Mouse (Mus musculus) adrenal gland (tissue): ENCODE data around the gene Prkce.

ENCODE experiments used
- intact Hi-C: fragments of 180-260 bp; cut with DNase I; formaldehyde crosslinking; loops from one replicate; pipeline ENCODE4 v1.15.1; 2025

The Prkce gene

GRCm38 (mm10) chr17:86286747-86287271 is 119.2 kb downstream of the Prkce start:
- intact Hi-C loops = no loop called here

DNA sequence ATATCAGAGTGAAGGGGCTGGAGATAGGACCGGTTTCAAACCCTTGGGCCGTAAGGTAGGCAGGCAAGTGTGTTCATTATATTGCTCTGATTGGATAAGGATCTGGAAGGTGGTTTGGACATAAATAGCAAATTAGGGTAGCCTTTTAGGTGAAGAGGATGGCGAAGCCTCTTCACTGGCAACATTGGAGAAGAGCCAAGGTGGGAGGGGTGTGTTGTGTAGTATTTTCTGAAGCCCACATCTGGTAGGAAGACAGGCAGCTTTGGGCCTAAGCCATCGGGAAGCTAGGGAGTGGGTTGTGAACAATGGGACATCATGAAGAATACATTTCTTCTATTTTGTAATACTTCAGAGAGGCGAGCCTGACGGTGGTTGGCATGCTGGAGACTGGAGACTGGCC is 125.1 kb downstream of the Prkce start:
- intact Hi-C loops = loop anchor here (2.0 to 5.0 kb wide), 2 partner anchors 130 to 155 kb away; no protein-coding TSS in a partner anchor

DNA sequence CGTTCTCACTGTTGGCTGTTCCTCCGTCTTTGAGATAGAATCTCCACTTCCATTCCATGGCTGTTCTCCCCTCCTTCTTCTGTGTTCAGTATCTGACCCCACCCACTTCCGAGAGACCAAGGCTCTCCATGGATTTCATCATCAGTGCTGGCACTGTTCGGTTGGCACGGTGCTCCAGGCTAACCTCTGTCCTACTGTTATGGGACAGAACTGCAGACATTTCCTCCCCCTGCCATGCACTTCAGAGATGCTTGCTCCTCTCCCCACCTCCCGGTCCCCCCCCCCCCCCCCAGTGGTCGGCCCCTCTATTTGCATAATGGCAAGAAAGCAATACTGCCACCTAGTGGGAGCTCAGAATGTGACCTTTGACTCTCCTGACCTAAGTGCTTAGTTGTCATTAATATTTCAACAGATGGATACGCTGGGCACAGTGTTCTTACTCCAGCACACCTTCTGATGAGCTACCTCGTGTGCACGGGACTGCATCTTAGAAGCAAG is 125.7 kb downstream of the Prkce start:
- intact Hi-C loops = loop anchor here (2.0 to 5.0 kb wide), 2 partner anchors 130 to 154 kb away; no protein-coding TSS in a partner anchor

GRCm38 (mm10) chr17:86299576-86299975 is 132.0 kb downstream of the Prkce start:
- intact Hi-C loops = no loop called here

DNA sequence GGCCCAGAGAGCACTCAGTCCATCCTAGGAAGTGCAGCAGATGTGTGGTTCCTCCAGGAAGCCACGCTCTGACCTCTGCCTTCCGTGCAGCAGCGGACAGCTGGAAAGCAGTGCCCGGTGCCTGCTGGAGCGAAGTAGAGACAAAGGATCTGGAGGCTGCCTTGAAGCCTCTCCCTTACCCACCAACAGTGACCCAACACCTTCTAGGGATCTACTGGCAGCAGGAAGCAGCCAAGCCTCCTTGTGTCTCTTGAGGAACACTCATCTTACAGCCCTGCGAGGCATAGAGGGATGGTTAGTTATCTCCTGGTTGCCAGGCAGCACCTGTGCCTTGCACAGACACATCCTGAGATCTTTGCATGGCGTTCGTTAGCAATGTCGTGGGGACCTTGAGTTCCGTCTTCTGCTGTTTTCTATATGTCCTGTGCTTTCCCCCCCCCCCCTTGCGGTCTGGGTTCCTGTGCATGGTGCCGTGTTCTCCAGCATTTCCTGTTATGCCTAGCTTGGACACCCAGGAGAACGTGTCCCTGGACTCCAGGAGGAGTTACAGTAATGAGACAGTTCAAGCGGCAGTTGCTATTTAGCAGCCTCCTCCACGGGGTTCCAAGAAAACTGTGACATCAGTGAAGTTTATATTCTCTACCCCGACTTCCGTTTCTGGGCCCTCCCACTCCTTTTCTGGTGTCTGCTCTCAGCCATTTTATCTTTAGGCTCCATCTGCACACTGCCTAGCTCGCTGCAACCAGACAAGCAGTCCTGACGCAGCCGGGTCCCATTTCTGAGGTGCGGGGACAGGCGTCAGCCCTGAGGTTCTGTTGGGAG is 133.4 kb downstream of the Prkce start:
- intact Hi-C loops = no loop called here

DNA sequence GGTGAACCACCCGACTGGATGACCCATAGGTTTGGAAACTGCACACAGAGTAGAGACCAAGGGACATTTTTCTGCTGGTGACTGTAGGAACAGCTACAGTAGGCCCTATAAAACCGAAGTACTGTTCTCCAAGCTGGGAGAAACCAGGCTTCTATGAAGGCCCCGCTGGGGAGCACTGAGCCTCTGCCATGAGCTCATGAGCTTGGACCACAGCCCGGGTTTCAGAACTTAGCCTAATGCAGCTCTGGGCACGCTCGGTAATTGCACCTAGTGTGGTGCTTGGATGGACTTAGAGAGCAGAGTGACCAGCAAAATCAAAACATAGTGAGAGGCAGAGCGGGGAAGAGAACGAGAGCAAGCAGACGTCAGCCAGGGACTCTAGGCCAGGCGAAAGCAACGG is 134.7 kb downstream of the Prkce start:
- intact Hi-C loops = no loop called here

GRCm38 (mm10) chr17:86302861-86303331 is 135.3 kb downstream of the Prkce start:
- intact Hi-C loops = no loop called here

GRCm38 (mm10) chr17:86303401-86304243 is 136.0 kb downstream of the Prkce start:
- intact Hi-C loops = no loop called here

GRCm38 (mm10) chr17:86304923-86305630 is 137.5 kb downstream of the Prkce start:
- intact Hi-C loops = no loop called here

GRCm38 (mm10) chr17:86306161-86306560 is 138.6 kb downstream of the Prkce start:
- intact Hi-C loops = no loop called here

GRCm38 (mm10) chr17:86313413-86314139 is 146.0 kb downstream of the Prkce start:
- intact Hi-C loops = no loop called here

DNA sequence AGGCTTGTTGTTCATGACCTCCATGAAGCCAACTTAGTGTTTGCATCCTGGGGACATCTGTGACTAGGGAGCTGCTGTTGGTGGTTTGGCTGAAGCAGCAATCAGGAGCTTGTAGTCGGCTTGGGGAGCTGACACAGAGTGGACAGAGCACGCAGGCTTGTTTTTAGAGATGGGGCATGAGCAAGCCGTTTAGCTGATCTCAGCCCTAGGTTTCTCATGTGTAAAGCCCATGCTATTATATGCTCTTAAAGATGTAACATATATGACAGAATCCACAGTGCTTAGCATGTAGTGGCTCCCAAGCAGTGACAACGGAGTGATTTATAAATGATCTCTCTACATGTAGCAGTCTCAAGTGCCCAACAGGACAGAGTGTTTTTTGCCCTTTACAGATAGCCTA is 148.3 kb downstream of the Prkce start:
- intact Hi-C loops = no loop called here

- intact Hi-C loops = no loop called here
Observed at GRCm38 (mm10) chr17:86316771-86317170, 149.2 kb downstream of the Prkce start.

- intact Hi-C loops = no loop called here
Observed at GRCm38 (mm10) chr17:86317197-86317596, 149.6 kb downstream of the Prkce start.

GRCm38 (mm10) chr17:86319967-86320602 is 152.5 kb downstream of the Prkce start:
- intact Hi-C loops = loop anchor here (10.0 kb wide), 1 partner anchor 1335 kb away; no protein-coding TSS in a partner anchor

- intact Hi-C loops = loop anchor here (10.0 kb wide), 1 partner anchor 1332 kb away; no protein-coding TSS in a partner anchor
Observed at GRCm38 (mm10) chr17:86322840-86323239, 155.3 kb downstream of the Prkce start.

DNA sequence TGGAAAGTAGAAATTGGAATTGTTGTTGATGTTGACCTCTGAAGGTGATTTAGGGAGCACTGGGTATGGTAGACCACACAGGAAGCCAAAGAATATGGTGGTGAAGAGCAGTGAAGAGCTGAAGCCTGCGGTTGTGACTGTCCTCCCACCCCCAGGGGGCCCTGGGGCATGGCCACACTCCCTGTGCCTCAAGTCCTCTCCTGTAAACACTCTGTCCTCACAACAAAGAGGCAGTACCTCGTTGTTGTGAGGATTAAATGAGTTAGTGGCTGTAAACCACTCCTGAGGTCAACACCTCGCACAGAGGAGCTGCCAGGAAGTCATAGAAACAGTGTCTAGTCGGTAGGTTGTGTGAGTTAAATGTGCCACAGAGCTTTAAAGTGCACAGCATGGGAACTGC is 155.7 kb downstream of the Prkce start:
- intact Hi-C loops = loop anchor here (10.0 kb wide), 1 partner anchor 1331 kb away; no protein-coding TSS in a partner anchor

GRCm38 (mm10) chr17:86323909-86324686 is 156.5 kb downstream of the Prkce start:
- intact Hi-C loops = loop anchor here (10.0 kb wide), 1 partner anchor 1331 kb away; no protein-coding TSS in a partner anchor

DNA sequence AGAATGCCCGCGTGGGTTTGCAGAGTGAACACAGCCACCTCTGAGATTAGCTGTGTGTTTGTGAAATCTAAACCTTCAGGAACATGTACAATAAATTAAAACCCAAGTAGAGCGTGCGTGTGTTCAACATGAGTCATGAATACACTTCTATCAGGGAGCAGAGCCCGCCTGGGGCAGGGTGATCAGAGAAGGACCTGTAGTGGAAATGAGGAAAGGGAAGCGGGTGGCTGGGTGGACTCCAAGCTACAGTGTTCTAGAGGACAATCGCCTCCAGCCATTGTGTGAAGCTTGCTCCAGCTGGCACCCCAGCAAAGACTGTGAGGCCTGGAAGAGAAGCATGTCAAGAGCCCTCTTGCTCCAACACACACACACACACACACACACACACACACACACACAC is 157.2 kb downstream of the Prkce start:
- intact Hi-C loops = loop anchor here (10.0 kb wide), 1 partner anchor 1330 kb away; no protein-coding TSS in a partner anchor
